Mouse (Mus musculus): ENCODE measurements around the gene Gjb3.

Gjb3 gene

GRCm38 (mm10) chr4:127334870-127335504 is 4.3 kb upstream of the Gjb3 start:
- no peak for DNase-seq

GRCm38 (mm10) chr4:127331171-127331570 is 527 bp upstream of the Gjb3 start:
- no peak for DNase-seq

- DNase-seq: no peak
Measured at GRCm38 (mm10) chr4:127329751-127330150, 893 bp downstream of the Gjb3 start.

- no peak for DNase-seq
Measured at GRCm38 (mm10) chr4:127329046-127329445, 1.6 kb downstream of the Gjb3 start.

- DNase-seq: no peak
Measured at GRCm38 (mm10) chr4:127328378-127328777, 2.3 kb downstream of the Gjb3 start.

GRCm38 (mm10) chr4:127327749-127328148 is 2.9 kb downstream of the Gjb3 start:
- DNase-seq: no peak

- DNase-seq: no peak
Measured at GRCm38 (mm10) chr4:127327258-127327657, 3.4 kb downstream of the Gjb3 start.

- DNase-seq: no peak
Measured at GRCm38 (mm10) chr4:127325276-127325675, 5.4 kb downstream of the Gjb3 start.

GRCm38 (mm10) chr4:127324759-127325158 is 5.9 kb downstream of the Gjb3 start:
- DNase-seq: peak; percentile 88

- DNase-seq: peak; percentile 19
Measured at GRCm38 (mm10) chr4:127324296-127324695, 6.3 kb downstream of the Gjb3 start.

- DNase-seq: no peak
Measured at GRCm38 (mm10) chr4:127323651-127324050, 7.0 kb downstream of the Gjb3 start.

GRCm38 (mm10) chr4:127319613-127320012 is 11.0 kb downstream of the Gjb3 start:
- peak; percentile 82 for DNase-seq

GRCm38 (mm10) chr4:127317143-127317542 is 13.5 kb downstream of the Gjb3 start:
- no peak for DNase-seq

GRCm38 (mm10) chr4:127315753-127316152 is 14.9 kb downstream of the Gjb3 start:
- DNase-seq: no peak

- no peak for DNase-seq
Measured at GRCm38 (mm10) chr4:127314585-127314984, 16.1 kb downstream of the Gjb3 start.

GRCm38 (mm10) chr4:127313861-127314260 is 16.8 kb downstream of the Gjb3 start, which contains the start of gene Gja4:
Gene Gja4, minus strand, starts transcription at chr4:127314039.
- peak; percentile 88 for DNase-seq

- DNase-seq: no peak
Measured at GRCm38 (mm10) chr4:127312349-127312748, 18.3 kb downstream of the Gjb3 start.

GRCm38 (mm10) chr4:127311561-127311960 is 19.1 kb downstream of the Gjb3 start:
- no peak for DNase-seq

- no peak for DNase-seq
Measured at GRCm38 (mm10) chr4:127306915-127307314, 23.7 kb downstream of the Gjb3 start.

- peak; percentile 24 for DNase-seq
Measured at GRCm38 (mm10) chr4:127303796-127304195, 26.8 kb downstream of the Gjb3 start.

- DNase-seq: no peak
Measured at GRCm38 (mm10) chr4:127300503-127300902, 30.1 kb downstream of the Gjb3 start.

GRCm38 (mm10) chr4:127292631-127293030 is 38.0 kb downstream of the Gjb3 start:
- no peak for DNase-seq

- peak; percentile 62 for DNase-seq
Measured at GRCm38 (mm10) chr4:127289039-127289548, 41.5 kb downstream of the Gjb3 start.

GRCm38 (mm10) chr4:127286907-127287306 is 43.7 kb downstream of the Gjb3 start:
- no peak for DNase-seq

GRCm38 (mm10) chr4:127279241-127279640 is 51.4 kb downstream of the Gjb3 start:
- no peak for DNase-seq

Measured in kidney, postnatal 10 days (tissue).